Mouse (Mus musculus): Measurements from ENCODE around the gene Hes5.

The Hes5 gene

DNA sequence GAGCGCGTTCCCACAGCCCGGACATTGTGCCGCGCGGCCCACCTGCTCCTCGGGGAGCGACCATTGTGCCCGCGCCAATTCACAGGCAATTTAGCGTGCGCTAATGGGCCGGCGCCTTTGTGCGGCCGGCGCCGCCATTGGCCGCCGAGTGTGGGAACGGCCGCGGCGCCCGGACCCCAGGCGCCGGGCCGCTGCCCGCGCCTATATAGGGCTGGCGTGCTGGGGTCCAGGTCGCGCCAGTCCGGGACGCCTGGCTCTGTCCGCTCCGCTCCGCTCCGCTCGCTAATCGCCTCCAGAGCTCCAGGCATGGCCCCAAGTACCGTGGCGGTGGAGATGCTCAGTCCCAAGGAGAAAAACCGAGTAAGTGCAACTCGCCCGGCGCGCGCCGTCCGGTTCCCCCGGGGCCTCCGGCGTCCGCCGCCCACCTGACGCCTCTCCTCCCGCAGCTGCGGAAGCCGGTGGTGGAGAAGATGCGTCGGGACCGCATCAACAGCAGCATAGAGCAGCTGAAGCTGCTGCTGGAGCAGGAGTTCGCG, at the start of gene Hes5:
Hes5 (plus strand) TSS at position 234 of the 536 bp plus-strand sequence.
- no peak for ATAC-seq (ENCODE audit: insufficient number of reproducible peaks, low FRiP score, low TSS enrichment)

DNA sequence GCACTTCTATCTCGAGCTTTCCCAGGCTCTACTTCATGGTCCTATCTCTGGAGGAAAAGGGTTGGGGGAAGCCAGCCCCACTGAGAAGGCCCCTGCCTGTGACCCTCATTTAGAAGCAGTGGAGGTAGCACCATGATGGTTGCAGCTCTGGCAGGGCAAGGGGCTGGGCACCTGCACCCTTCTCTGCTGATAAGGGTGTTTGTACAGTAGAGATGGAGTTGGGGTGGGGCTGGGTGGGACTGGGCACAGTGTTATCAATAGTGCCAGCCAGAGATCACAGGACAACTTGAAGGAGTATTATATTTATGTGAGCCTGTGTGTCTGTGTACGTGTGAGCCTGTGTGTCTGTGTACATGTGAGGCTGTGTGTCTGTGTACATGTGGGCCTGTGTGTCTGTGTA, 49.1 kb upstream of the Hes5 start:
- no peak for ATAC-seq (ENCODE audit: insufficient number of reproducible peaks, low FRiP score, low TSS enrichment)

GRCm38 (mm10) chr4:154913845-154914244, 46.9 kb upstream of the Hes5 start:
- ATAC-seq (ENCODE audit: insufficient number of reproducible peaks, low FRiP score, low TSS enrichment): no peak

- ATAC-seq (ENCODE audit: insufficient number of reproducible peaks, low FRiP score, low TSS enrichment): no peak
Observed at GRCm38 (mm10) chr4:154914252-154914651, 46.5 kb upstream of the Hes5 start.

DNA sequence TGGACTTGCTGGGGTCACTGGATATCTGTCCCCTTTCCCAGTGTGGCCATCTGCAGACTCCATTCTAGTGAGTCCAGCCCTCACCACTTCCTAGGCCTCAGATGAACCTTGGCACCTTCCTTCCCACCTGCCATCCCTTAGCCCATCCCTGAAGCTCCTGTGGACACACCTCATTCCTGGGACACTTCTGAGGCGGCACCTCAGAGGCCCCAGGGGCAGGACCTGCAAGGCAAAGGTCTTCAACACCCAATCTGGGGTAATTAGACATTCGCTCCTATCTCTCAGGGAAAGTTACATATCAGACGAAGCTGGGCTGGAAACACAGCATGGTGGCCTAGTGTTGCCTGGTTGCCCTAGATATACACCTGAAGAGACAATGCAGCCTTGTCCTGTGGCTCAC, 46.0 kb upstream of the Hes5 start:
- ATAC-seq (ENCODE audit: insufficient number of reproducible peaks, low FRiP score, low TSS enrichment): no peak

DNA sequence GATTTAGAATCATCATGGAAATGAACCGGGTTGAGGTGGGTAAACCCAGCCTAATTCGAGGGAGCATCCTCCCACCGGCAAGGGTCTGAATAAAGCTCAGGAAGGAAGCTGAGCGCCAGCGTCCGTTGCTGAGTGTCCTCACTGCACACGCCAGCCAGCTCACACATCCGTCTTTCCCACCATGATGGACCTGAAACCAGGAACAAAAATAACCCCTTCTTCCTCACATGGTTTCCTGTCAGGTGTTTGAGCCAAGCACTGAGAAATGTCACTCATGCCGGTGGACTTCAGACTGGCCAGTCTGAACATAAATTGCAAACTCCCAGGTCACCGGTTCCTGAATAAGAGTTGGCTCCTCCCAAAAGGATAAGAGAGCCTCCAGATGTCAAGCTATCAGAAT, 45.4 kb upstream of the Hes5 start:
- no peak for ATAC-seq (ENCODE audit: insufficient number of reproducible peaks, low FRiP score, low TSS enrichment)

- no peak for ATAC-seq (ENCODE audit: insufficient number of reproducible peaks, low FRiP score, low TSS enrichment)
Observed at GRCm38 (mm10) chr4:154916662-154917061, 44.1 kb upstream of the Hes5 start.

- ATAC-seq (ENCODE audit: insufficient number of reproducible peaks, low FRiP score, low TSS enrichment): no peak; the same call in 1 of the 2 replicates
Observed at GRCm38 (mm10) chr4:154922291-154922690, 38.4 kb upstream of the Hes5 start.

- ATAC-seq (ENCODE audit: insufficient number of reproducible peaks, low FRiP score, low TSS enrichment): no peak
Observed at GRCm38 (mm10) chr4:154922931-154923330, 37.8 kb upstream of the Hes5 start.

DNA sequence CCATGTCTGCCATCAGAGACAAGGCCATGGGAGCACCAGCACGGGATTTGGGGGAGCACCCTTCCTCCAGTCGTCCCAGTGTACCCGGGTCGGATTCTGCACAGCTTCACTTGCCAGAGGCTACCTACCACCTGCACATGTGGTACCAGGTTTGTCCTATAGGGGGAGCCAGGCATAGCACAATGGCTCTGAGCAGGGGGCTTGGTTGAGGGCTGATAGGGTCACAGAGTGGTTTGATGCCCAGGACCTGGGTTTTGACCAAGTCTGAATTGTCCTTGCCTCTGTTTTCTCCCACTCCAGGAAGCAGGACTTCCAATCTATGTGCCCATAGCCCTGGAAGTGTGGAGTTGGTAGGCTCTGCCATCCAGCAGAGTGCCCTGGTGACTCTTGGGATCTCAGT, 35.3 kb upstream of the Hes5 start:
- no peak for ATAC-seq (ENCODE audit: insufficient number of reproducible peaks, low FRiP score, low TSS enrichment)

DNA sequence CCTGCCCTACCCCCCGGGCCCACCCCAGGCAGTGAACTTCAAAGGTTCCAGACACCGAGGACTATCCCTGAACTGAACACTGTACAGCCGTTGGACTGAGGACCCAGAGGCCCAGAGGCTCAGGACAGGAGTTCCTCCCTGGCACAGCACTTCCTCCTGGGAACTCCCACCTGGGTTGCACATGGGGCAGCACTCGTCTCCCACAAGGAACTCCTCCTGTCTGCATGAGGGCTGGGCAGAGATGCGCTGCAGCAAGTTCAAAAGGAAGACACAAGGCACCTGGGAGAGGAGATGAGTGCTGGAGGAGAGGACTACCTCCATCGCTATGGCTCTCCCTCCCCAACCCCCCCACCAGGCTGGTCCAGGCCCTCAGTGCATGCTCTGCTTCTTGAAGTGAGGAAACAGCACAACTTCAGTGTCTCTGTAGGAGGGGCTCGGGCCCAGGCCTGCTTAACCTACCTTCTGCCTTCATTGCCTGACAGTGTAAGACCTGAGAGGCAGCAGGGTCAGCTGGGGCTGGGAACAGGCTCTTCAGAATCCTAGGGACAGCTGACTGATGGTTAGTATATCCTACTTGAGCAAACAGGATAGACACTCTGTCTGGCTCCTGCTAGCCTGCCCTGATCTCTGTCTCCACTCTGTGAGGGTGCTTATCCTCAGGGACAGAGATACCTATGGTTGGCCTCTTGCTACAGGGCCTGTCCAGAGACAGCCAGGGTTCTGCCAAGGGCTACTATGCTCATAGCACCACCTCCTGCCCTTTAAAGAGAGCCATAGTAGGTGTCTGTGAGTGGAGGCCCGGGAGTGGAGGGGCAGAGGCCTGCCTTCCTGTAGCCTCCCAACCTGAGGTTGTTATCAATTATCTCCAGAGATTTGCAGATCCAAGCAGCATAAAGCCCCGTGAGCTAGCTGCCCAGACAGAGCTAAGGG, 33.5 kb upstream of the Hes5 start:
- no peak for ATAC-seq (ENCODE audit: insufficient number of reproducible peaks, low FRiP score, low TSS enrichment)

GRCm38 (mm10) chr4:154927899-154928337, 32.8 kb upstream of the Hes5 start:
- no peak for ATAC-seq (ENCODE audit: insufficient number of reproducible peaks, low FRiP score, low TSS enrichment)

- no peak for ATAC-seq (ENCODE audit: insufficient number of reproducible peaks, low FRiP score, low TSS enrichment)
Observed at GRCm38 (mm10) chr4:154928395-154929087, 32.2 kb upstream of the Hes5 start, which contains the start of gene Tnfrsf14. Gene Tnfrsf14 (minus strand): TSS chr4:154928563.

DNA sequence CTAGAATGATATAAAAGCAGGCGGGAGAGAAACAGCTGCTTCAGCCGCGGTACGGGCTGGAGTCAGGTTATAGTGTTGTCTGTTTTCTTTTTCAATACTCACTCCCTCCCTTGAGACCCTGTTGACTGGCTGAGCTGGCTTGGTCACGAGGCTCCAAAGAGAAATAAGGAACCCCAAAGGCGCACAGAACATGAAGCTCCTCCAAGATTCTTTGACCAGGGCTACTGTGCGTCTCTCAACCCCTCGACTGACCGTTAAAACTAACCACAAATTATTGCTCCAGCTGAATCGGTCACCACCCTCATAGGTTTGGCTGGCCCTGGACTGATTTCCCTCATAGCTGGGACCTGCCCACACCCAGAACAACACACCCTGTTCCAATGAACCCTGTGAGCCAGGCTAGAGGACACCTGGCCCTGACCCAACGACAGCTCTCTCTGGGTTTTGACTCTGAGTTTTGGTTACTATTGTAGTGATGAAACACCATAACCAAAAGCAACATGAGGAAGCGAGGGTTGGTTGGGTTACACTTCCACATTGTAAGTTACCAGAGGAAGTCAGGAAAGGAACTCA, 31.5 kb upstream of the Hes5 start:
- ATAC-seq (ENCODE audit: insufficient number of reproducible peaks, low FRiP score, low TSS enrichment): no peak

- ATAC-seq (ENCODE audit: insufficient number of reproducible peaks, low FRiP score, low TSS enrichment): no peak
Observed at GRCm38 (mm10) chr4:154933306-154933907, 27.3 kb upstream of the Hes5 start.

- ATAC-seq (ENCODE audit: insufficient number of reproducible peaks, low FRiP score, low TSS enrichment): no peak
Observed at GRCm38 (mm10) chr4:154934800-154935199, 25.9 kb upstream of the Hes5 start.

GRCm38 (mm10) chr4:154935788-154936187, 24.9 kb upstream of the Hes5 start:
- no peak for ATAC-seq (ENCODE audit: insufficient number of reproducible peaks, low FRiP score, low TSS enrichment)

- ATAC-seq (ENCODE audit: insufficient number of reproducible peaks, low FRiP score, low TSS enrichment): no peak
Observed at GRCm38 (mm10) chr4:154936542-154937255, 24.0 kb upstream of the Hes5 start.

- no peak for ATAC-seq (ENCODE audit: insufficient number of reproducible peaks, low FRiP score, low TSS enrichment)
Observed at GRCm38 (mm10) chr4:154937746-154938145, 23.0 kb upstream of the Hes5 start.

GRCm38 (mm10) chr4:154940156-154940555, 20.6 kb upstream of the Hes5 start:
- ATAC-seq (ENCODE audit: insufficient number of reproducible peaks, low FRiP score, low TSS enrichment): no peak
